In the genomic region with DNA sequence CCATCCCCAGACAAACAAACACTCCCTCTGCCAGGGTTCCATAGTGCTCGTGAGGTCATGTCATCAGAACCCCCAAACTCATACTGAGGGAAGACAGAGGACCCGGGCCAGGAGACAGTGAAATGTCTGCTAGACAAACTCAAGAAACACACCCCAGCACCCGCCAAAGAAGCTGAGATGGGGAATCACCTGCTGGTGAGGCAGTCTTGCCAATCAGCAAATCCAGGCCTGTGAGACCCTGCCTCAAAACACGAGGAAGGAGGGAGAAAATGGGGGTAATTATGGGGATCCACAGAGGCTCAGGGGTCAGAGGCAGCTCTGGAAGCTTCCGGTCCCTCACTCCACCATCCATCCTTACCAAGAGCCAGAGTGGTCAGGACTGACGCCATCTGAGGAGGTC, we compare ENCODE assay signal across 14 mouse cellular contexts. TPM values are rescaled to one million over a fixed set of nuclear protein-coding genes. Genes with fewer than 3 reads are reported as not detected.
DNase-seq lines count a peak whose midpoint lies in the region; ATAC-seq and TF ChIP-seq lines count a peak whose summit lies in the region.
"Had no signal": no experiment of that assay in that cellular context is flagged by ENCODE, and none has a peak within 500 bp of the region (broad histone marks: within the 10 kb centered on the region; RNA-seq: fewer than 3 reads in every experiment).

No protein-coding gene starts in this region.

- H3K4me1 ChIP-seq in embryonic facial prominence, embryonic 13.5 days, result peaks cover 88% of the 10 kb centered on the region
- H3K4me1 ChIP-seq in hindbrain, embryonic 10.5 days (replicated peaks), result peaks cover 82% of the 10 kb centered on the region
- peaks cover 88% of the 10 kb centered on the region for H3K4me1 ChIP-seq in midbrain, embryonic 15.5 days

- DNase-seq in layer of hippocampus, adult 2 months (ENCODE audit: low spot score in 2 of 2), result no peak
- no peak for DNase-seq in layer of hippocampus, postnatal 10 days (ENCODE audit: low spot score in 2 of 2)
- DNase-seq in hindbrain, embryonic 10.5 days (ENCODE audit: low spot score), result no peak
- DNase-seq in left cerebral cortex, postnatal 10 days (ENCODE audit: extremely low spot score in 1 of 2, low spot score in 2 of 2), result no peak
- no peak for DNase-seq in urinary bladder, adult 2 months (ENCODE audit: low spot score)
- DNase-seq in gastrocnemius, postnatal 14 days, result no peak
- DNase-seq: cerebellum, postnatal 36 days; gastrocnemius, postnatal 25 days; layer of hippocampus, postnatal 36 days; liver, postnatal 0 days had no signal

- H3K9ac ChIP-seq in embryonic facial prominence, embryonic 13.5 days, result no peak overlapping the region
- no peak overlapping the region for H3K9ac ChIP-seq in midbrain, embryonic 15.5 days
- H3K9ac ChIP-seq: liver, postnatal 0 days had no signal

- ATAC-seq in embryonic facial prominence, embryonic 13.5 days (ENCODE audit: insufficient number of reproducible peaks, insufficient read depth, low FRiP score, low TSS enrichment, low read depth), result no peak
- no peak for ATAC-seq in midbrain, embryonic 15.5 days (replicated peaks)
- ATAC-seq: liver, postnatal 0 days had no signal

- 68% methylated on average over 6 of the region's 6 CpGs for WGBS in embryonic facial prominence, embryonic 13.5 days
- 75% methylated on average over 6 of the region's 6 CpGs for WGBS in hindbrain, embryonic 10.5 days
- 48% methylated on average over 6 of the region's 6 CpGs for WGBS in midbrain, embryonic 15.5 days

- H3K4me3 ChIP-seq in layer of hippocampus, adult 2 months, result no peak overlapping the region
- H3K4me3 ChIP-seq in embryonic facial prominence, embryonic 13.5 days, result no peak overlapping the region
- H3K4me3 ChIP-seq in hindbrain, embryonic 10.5 days, result no peak overlapping the region; the same call in 1 of the 2 replicates
- H3K4me3 ChIP-seq in midbrain, embryonic 15.5 days, result no peak overlapping the region
- H3K4me3 ChIP-seq: erythroblast, embryonic 14.5 days had no signal

- intact Hi-C loops in left cerebral cortex, postnatal 10 days (cut with DNase I), result no loop called here
- intact Hi-C loops in gastrocnemius, postnatal 14 days (cut with DNase I; ENCODE audit: low total_unique reads), result no loop called here

- no peak for TF ChIP-seq CTCF in layer of hippocampus, adult 2 months (conservative IDR thresholded peaks at IDR 0.05)

- peak overlapping the region; percentile 46 for H3K4me2 ChIP-seq in embryonic facial prominence, embryonic 13.5 days
- H3K4me2 ChIP-seq in midbrain, embryonic 15.5 days, result peak overlapping the region; percentile 43

- peaks cover 13% of the 10 kb centered on the region; the same call in 1 of the 2 replicates for H3K27me3 ChIP-seq in embryonic facial prominence, embryonic 13.5 days
- peaks cover 18% of the 10 kb centered on the region for H3K27me3 ChIP-seq in hindbrain, embryonic 10.5 days (ENCODE audit: insufficient read depth, poor library complexity, severe bottlenecking)
- no peaks in the 10 kb centered on the region for H3K27me3 ChIP-seq in midbrain, embryonic 15.5 days (replicated peaks)

- peak overlapping the region; percentile 39; the same call in 1 of the 2 replicates for H3K27ac ChIP-seq in layer of hippocampus, adult 2 months
- H3K27ac ChIP-seq in embryonic facial prominence, embryonic 13.5 days, result peak overlapping the region; percentile 90
- H3K27ac ChIP-seq in hindbrain, embryonic 10.5 days, result peak overlapping the region; percentile 84
- H3K27ac ChIP-seq in midbrain, embryonic 15.5 days, result peak overlapping the region; percentile 88

- H3K36me3 ChIP-seq in embryonic facial prominence, embryonic 13.5 days, result 0 out of 2 replicates have a peak, but pooled peaks cover 6% of the 10 kb centered on the region
- peaks cover 28% of the 10 kb centered on the region for H3K36me3 ChIP-seq in hindbrain, embryonic 10.5 days
- 0 out of 2 replicates have a peak, but pooled peaks cover 3% of the 10 kb centered on the region for H3K36me3 ChIP-seq in midbrain, embryonic 15.5 days (replicated peaks)

- H3K9me3 ChIP-seq in embryonic facial prominence, embryonic 13.5 days, result no peaks in the 10 kb centered on the region; the same call in 1 of the 2 replicates
- peaks cover 5% of the 10 kb centered on the region; the same call in 1 of the 2 replicates for H3K9me3 ChIP-seq in hindbrain, embryonic 10.5 days
- no peaks in the 10 kb centered on the region for H3K9me3 ChIP-seq in midbrain, embryonic 15.5 days

RNA-seq across cellular contexts. Expression of a gene that starts 9.5 kb away (rescaled TPM):
- 100 to 1,000 TPM; 666 to 670 TPM for total RNA-seq in layer of hippocampus, adult 2 months (2021)
- 100 to 1,000 TPM; 817 to 911 TPM for total RNA-seq in layer of hippocampus, postnatal 10 days (2021)
- polyA plus RNA-seq in embryonic facial prominence, embryonic 13.5 days (2015; fragmentation: Nextera tagmentation; extraction: Ambion mirVana), result 120 and 121 TPM in 2 replicates
- 109 and 172 TPM in 2 replicates for polyA plus RNA-seq in hindbrain, embryonic 10.5 days (2016; fragmentation: Nextera tagmentation; extraction: Ambion mirVana)
- 339 and 349 TPM in 2 replicates for polyA plus RNA-seq in midbrain, embryonic 15.5 days (2015; fragmentation: Nextera tagmentation; extraction: Ambion mirVana)
- 100 to 1,000 TPM; 667 to 674 TPM for total RNA-seq in left cerebral cortex, postnatal 10 days (2021)
- polyA plus RNA-seq in urinary bladder, adult 2 months (2012; rRNA removed), result 313 and 341 TPM in 2 replicates
- 10 to 100 TPM; 38.2 to 44.4 TPM for total RNA-seq in gastrocnemius, postnatal 14 days (2021)

RNA-seq across cellular contexts. Expression of a gene that starts 45.5 kb away (rescaled TPM):
- not detected for total RNA-seq in layer of hippocampus, adult 2 months (2021)
- total RNA-seq in layer of hippocampus, postnatal 10 days (2021), result not detected
- not detected in 2 replicates for polyA plus RNA-seq in embryonic facial prominence, embryonic 13.5 days (2015; fragmentation: Nextera tagmentation; extraction: Ambion mirVana)
- not detected in 2 replicates for polyA plus RNA-seq in hindbrain, embryonic 10.5 days (2016; fragmentation: Nextera tagmentation; extraction: Ambion mirVana)
- not detected in 2 replicates for polyA plus RNA-seq in midbrain, embryonic 15.5 days (2015; fragmentation: Nextera tagmentation; extraction: Ambion mirVana)
- total RNA-seq in left cerebral cortex, postnatal 10 days (2021), result not detected
- polyA plus RNA-seq in urinary bladder, adult 2 months (2012; rRNA removed), result not detected in 2 replicates
- total RNA-seq in gastrocnemius, postnatal 14 days (2021), result not detected
- total RNA-seq: gastrocnemius, postnatal 25 days; heart, postnatal 14 days; layer of hippocampus, postnatal 36 days had no signal
- polyA plus RNA-seq: erythroblast, embryonic 14.5 days; liver, postnatal 0 days had no signal

Comparison
In these comparisons a context has a peak if more than half of its experiments do, and no peak if none do; other contexts are left out.
1. H3K27ac ChIP-seq: peak in every context shown above with its lines; median percentile 90 in embryonic facial prominence, embryonic 13.5 days; 88 in midbrain, embryonic 15.5 days; 84 in hindbrain, embryonic 10.5 days; 39 in layer of hippocampus, adult 2 months.
2. RNA of a gene that starts 9.5 kb away (total RNA-seq): 817 to 911 TPM in layer of hippocampus, postnatal 10 days, 667 to 674 TPM in left cerebral cortex, postnatal 10 days and 666 to 670 TPM in layer of hippocampus, adult 2 months; 38.2 to 44.4 TPM in gastrocnemius, postnatal 14 days; every median in the first group is over 10 times any median in the second.